Mouse (Mus musculus) G1E (cell line): ENCODE results near the gene Gm9803.

Experiments used
- CTCF ChIP-seq: IDR thresholded peaks from 2 replicates; pipeline ENCODE4 v1.5.1; 2012; ENCODE audit warnings: low read depth, low read length, inconsistent platforms, mixed read lengths
- TAL1 ChIP-seq: conservative IDR thresholded peaks from 2 replicates; pipeline ENCODE4 v1.6.1; 2012; ENCODE audit warnings: low read depth, low read length, inconsistent platforms, mixed read lengths

DNA sequence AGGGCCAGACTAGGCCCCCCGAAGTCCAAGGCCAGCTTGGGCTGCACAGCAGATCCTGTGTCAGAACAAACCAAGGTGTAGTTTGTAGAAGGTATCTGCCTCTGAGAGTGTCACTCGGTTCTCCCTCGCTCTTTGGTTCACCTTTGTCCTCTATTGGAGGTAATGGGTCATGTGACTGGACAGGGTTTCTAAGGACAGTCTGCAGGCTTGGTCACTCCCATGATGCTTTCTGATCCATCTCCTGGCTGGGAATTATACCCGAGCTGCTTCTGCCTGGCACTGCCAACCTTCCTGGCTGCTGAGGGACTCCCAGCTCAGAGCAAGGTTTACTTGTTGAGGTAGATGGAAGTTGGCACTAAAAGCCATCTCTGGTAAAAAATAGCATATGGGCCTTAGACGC, 33.0 kb upstream of the Gm9803 start:
- no peak for TF ChIP-seq CTCF
- no peak for TF ChIP-seq TAL1
